Mouse (Mus musculus): ENCODE results near the gene Mlst8.
A peak's percentile ranks its signal among the peaks of the same experiment; 100 is the strongest.

Mlst8 gene

GRCm38 (mm10) chr17:24478663-24479380 is at the start of gene Mlst8:
TSS of gene Mlst8 (minus strand) at chr17:24479078.
- peak; percentile 95 for DNase-seq (ENCODE audit: low read depth, low spot score)

- DNase-seq (ENCODE audit: low read depth, low spot score) = peak; percentile 83
Measured at GRCm38 (mm10) chr17:24528560-24528918, 49.7 kb upstream of the Mlst8 start.

- DNase-seq (ENCODE audit: low read depth, low spot score) = peak; percentile 99
Measured at GRCm38 (mm10) chr17:24527723-24528559, 49.1 kb upstream of the Mlst8 start, which contains the start of gene Traf7. TSS of gene Traf7 (minus strand) at chr17:24527938.

DNA sequence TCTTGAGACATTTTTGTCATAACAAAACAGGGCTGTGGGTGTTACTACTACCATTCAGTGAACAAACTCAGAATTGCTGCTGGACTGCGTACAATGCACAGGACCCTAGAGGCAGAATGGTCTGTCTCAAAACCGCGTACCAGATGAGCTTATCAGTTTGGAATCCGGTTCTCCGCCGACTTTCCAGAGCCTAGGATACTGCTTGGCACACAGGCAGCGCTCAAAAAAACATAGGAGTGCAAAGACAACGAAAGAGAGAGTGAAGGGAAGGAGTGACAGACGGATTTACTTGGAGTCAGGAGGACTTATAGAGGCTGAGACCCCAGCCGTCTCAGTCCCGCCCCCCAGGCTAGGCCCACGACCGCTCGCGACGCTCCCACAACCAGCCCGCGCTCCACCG is 48.4 kb upstream of the Mlst8 start:
- DNase-seq (ENCODE audit: low read depth, low spot score) = no peak

GRCm38 (mm10) chr17:24524734-24525133 is 45.9 kb upstream of the Mlst8 start:
- no peak for DNase-seq (ENCODE audit: low read depth, low spot score)

- no peak for DNase-seq (ENCODE audit: low read depth, low spot score)
Measured at GRCm38 (mm10) chr17:24520450-24520849, 41.6 kb upstream of the Mlst8 start.

DNA sequence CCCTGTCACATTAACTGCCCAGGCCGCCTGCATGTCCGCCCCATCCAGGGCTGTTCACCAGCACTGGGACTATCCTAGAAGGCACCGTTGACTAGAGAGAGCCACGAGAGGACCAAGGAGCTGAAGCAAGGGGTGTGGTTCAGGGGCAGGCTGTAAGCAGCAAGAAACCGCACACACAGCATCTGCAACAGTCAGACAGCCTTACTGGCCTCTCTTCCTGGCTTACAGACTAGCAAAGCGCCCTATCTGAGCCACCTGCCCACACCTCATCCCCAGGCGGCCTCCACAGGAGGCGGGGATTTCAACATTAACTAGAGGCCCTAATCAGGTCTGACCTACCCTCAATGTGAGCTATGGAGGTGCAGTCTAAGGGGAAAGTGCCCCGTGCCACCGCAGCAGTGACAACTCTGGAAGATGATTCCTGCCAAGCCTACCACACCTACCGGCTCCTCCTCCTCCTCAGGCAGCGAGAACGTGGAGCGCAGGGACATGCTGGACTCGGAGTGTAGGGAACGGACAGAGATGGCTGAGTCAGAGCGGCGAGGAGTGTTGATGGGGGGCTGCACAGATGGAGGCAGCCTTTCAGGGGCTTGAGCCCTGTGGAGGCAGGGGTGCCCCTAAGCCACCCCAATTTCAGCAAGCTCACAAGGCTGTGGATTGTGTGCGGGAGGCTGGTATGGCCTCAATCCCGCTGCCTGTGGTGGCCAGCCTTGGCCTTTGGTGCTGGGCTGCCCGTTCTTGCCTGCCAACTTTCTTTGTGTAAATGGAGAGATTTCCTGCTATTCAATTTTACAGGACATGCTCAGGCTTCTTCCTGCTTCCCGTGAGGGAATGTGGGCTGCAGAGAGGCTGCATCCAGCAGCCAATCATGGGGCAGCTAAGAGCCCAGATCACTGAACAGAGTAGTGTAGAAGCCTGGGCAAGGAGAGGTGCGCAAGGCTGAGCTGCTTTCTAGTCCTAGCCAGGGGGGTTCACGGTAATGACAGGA is 35.7 kb upstream of the Mlst8 start:
- no peak for DNase-seq (ENCODE audit: low read depth, low spot score)

DNA sequence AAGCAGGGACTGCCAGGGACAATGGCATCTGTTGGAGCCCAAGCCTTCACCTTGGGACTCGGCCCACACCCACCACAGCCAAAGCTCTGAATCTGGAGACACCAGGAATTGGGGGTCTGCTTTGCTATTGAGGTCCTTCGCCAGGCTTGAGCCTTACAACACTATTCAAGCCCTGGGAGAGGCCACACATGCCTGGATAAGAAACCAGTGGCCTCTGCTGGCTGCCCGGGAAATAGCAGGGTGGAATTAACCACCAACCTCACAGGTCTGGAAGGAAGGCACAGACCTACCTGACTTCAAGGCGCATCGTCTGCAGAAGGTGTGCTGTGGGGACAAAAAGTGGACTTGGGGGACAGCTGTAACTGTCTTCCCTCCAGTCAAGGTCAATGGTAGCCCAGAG is 34.7 kb upstream of the Mlst8 start:
- DNase-seq (ENCODE audit: low read depth, low spot score) = no peak

DNA sequence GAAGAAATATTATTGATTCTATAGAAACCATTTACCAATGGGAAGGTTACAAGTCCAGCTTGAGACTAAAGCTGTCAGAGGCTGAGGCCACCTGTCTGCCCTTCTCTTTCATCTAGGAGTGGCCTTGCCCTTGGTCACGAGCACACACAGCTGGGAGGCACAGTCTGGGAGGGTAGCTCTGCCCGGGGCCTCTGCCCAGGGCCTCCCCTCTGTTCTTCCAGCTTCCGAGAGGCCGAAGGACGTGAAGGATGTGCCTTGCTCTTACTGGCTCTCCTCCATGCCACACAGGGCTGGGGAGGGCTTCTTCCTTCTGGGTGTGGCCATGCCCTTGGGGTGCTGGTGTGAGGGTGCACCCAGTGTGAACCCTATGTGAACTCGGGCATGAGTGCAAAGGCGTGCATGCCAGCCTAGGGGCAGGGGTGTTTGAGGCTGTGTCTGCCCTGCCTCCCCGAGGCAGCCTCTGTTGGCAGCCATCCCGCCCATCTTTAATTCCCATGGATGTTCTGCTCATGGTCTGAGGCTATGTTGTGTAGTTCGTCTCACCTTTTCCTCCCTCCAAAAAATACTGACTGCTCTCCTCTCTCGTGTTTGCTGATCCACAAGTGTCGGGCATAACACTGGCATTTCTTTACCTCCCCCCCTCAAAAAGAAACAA is 29.1 kb upstream of the Mlst8 start:
- no peak for DNase-seq (ENCODE audit: low read depth, low spot score)

- DNase-seq (ENCODE audit: low read depth, low spot score) = no peak
Measured at GRCm38 (mm10) chr17:24507129-24507664, 28.3 kb upstream of the Mlst8 start.

DNA sequence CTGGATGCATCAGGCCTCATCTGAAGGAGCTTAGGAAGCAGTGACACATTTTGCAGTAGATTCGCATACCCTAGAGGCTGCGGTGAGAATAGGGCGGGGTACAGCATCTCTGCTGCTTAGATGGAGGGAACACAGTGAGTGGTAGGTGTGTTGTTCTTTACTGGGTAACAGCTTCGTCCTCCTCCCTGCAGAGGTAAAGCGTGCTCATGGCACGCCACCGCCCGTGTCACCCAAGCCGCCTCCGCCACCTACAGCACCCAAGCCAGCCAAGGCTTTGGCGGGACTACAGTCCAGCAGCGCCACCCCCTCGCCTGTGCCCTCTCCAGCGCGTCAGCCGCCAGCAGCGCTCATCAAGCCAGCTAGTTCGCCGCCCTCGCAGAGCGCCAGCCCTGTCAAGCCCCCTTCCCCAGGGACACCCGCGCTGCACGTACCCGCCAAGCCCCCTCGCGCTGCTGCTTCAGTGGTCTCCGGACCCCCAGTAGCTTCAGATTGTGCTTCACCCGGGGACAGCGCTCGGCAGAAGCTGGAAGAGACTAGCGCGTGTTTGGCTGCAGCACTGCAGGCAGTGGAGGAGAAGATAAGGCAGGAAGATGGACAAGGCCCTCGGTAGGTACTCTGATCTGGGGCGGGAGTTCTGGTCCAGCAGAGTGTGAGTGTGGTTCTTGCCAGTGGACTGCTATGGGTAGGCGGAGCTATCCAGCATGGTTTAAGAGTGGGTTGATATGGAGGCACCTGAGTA is 27.6 kb upstream of the Mlst8 start:
- no peak for DNase-seq (ENCODE audit: low read depth, low spot score)

- DNase-seq (ENCODE audit: low read depth, low spot score) = no peak
Measured at GRCm38 (mm10) chr17:24505286-24505955, 26.5 kb upstream of the Mlst8 start.

DNA sequence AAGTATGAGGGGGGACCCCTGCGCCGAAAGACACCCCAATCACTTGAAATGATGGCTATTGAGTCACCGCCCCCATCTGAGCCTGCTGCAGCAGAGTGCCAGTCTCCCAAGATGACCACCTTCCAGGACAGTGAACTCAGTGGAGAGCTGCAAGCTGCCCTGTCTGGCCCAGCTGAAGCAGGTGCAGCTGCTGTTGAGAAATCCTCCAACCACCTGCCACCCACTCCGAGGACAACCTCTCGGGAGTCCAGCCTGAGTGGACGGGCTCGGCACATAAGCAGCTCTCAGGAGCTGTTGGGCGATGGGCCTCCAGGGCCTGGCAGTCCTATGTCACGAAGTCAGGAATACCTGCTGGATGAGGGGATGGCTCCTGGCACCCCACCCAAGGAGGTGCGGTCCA is 25.2 kb upstream of the Mlst8 start:
- no peak for DNase-seq (ENCODE audit: low read depth, low spot score)

- no peak for DNase-seq (ENCODE audit: low read depth, low spot score)
Measured at GRCm38 (mm10) chr17:24502208-24502607, 23.3 kb upstream of the Mlst8 start.

- DNase-seq (ENCODE audit: low read depth, low spot score) = no peak
Measured at GRCm38 (mm10) chr17:24496026-24496425, 17.1 kb upstream of the Mlst8 start.

- DNase-seq (ENCODE audit: low read depth, low spot score) = no peak
Measured at GRCm38 (mm10) chr17:24495443-24495842, 16.6 kb upstream of the Mlst8 start.

- DNase-seq (ENCODE audit: low read depth, low spot score) = peak; percentile 48
Measured at GRCm38 (mm10) chr17:24494627-24495335, 15.9 kb upstream of the Mlst8 start.

DNA sequence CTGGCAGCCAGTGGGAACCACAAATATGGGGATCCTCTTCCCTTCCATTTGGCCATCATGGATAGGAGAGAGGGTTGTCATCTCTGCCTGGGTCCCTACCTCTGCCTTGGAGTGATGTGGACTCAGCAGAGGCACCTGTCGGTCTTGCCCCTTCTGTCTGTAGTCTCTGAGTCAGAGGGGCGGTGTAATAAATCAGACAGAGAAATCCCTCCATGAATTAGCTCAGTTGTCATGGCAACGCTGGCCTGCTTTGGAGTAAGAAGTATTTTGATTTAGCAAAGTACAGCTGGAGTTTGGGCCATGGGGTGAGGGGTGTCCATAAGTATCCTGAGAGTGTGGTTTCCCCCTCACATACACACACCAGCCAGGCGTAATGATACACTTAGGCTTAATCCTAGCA is 11.5 kb upstream of the Mlst8 start:
- DNase-seq (ENCODE audit: low read depth, low spot score) = no peak

Data from CD4-positive helper T cell, adult 2 months (primary cell).